Mouse (Mus musculus): Measurements from ENCODE around the gene Bri3. TPM values are rescaled to one million over a fixed set of nuclear protein-coding genes. Genes with fewer than 3 reads are reported as not detected.

Bri3 gene
- total RNA-seq (2017), result 15.3 and 26.8 TPM in 2 replicates

DNA sequence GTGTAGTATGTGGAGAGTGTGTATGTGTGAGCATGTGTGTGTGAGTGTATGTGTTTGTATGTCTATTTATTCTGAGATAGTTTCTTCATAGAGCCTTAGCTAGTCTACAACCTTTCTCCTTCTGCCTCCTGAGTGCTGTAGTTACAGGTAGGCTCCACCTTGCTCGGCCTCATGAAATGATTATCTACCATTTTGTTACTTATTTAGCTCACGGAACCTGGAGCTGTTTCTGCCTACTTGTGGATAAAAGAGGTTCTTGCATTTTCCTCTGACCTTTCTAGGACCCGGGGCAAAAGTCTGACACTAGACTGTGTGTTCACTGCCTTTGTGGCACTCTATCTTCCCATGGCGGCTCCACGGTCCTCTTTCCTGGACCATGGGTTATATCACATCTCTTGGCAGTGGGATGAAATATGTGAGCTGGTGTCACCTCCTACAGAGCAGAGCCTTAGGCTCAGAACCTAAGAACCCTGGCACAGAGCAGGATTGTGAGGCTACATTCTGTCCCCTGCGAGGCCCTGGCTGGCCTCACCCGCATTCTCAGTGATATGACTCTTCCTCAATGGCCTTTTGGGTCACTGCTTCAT is at the start of gene Bri3:
Gene Bri3, plus strand, starts transcription at position 537 of the 587 bp plus-strand sequence.
- no peak for ATAC-seq (replicated peaks in 1 of 2; ENCODE audit: insufficient read depth in 1 of 2, low FRiP score in 2 of 2, low TSS enrichment in 1 of 2, low read depth in 1 of 2, poor library complexity in 2 of 2, severe bottlenecking in 2 of 2)

DNA sequence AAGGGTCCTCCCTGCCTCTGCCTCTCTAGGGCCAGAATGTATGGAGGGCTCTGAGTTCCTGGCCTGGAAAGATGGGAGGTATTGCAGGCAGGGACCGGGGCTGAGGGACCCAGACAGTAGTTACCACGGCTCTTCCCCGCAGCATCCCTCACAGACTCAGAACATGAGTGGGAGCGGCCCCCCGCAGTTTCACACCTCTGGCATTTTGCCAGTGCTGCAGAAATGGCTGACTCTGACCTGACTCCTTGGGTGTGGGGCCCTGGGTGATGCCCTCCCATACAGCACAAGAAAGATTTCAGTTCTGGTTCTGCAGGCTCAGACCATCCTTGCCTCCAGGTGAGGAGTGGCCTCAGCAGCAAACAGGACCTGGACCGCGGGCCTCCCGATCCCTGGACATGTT is 48.7 kb upstream of the Bri3 start:
- ATAC-seq (replicated peaks in 1 of 2; ENCODE audit: insufficient read depth in 1 of 2, low FRiP score in 2 of 2, low TSS enrichment in 1 of 2, low read depth in 1 of 2, poor library complexity in 2 of 2, severe bottlenecking in 2 of 2), result no peak

- ATAC-seq (replicated peaks in 1 of 2; ENCODE audit: insufficient read depth in 1 of 2, low FRiP score in 2 of 2, low TSS enrichment in 1 of 2, low read depth in 1 of 2, poor library complexity in 2 of 2, severe bottlenecking in 2 of 2), result no peak
These were observed 43.6 kb upstream of the Bri3 start for GRCm38 (mm10) chr5:144200616-144201015.

DNA sequence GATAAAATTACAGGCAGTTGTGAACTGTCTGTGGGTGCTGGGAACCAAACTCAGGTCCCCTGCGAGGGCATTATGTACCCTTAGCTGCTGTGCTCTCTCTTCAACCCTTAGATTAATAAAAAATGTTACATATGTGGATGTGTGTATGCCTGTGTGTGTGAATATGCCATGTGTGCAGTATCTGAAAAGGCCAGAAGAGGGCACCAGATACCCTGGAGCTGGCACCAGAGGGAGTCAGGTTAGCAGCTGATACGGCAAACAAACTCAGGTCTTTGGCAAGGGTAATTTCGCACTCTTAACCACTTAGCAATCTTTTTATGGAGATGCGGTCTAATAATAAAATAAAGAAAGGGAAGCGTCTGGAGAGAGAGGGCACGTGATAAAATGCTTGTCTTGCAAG is 41.8 kb upstream of the Bri3 start:
- ATAC-seq (replicated peaks in 1 of 2; ENCODE audit: insufficient read depth in 1 of 2, low FRiP score in 2 of 2, low TSS enrichment in 1 of 2, low read depth in 1 of 2, poor library complexity in 2 of 2, severe bottlenecking in 2 of 2), result no peak

DNA sequence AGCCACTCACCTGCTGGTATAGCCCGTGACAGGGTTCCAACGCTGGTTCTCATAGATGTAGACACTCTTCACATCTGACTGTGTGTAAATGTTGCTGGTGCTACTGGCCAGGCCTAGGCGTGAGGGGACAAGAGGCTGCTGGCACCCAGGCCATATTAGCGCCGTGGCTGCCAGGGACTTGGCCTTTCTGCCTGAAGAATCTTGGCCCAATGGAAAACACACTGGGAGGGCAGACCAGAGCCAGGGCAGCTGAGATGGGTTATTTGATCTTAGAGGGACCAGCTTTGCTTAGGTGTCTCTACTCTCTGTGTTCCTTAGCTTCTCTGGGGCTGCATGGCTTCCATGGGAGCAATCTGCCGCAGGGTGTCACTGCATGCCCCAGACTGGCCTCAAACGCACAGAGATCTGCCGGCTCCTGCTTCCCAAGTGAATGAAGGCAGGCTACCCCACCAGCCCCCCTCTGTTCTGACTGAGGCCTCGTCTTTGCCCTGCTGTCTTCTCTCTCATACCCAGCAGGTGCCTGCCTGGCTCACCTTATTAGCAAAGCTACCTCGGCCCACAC is 40.8 kb upstream of the Bri3 start:
- no peak for ATAC-seq (replicated peaks in 1 of 2; ENCODE audit: insufficient read depth in 1 of 2, low FRiP score in 2 of 2, low TSS enrichment in 1 of 2, low read depth in 1 of 2, poor library complexity in 2 of 2, severe bottlenecking in 2 of 2)

- ATAC-seq (replicated peaks in 1 of 2; ENCODE audit: insufficient read depth in 1 of 2, low FRiP score in 2 of 2, low TSS enrichment in 1 of 2, low read depth in 1 of 2, poor library complexity in 2 of 2, severe bottlenecking in 2 of 2), result no peak
These were observed 39.9 kb upstream of the Bri3 start for GRCm38 (mm10) chr5:144204303-144204702.

DNA sequence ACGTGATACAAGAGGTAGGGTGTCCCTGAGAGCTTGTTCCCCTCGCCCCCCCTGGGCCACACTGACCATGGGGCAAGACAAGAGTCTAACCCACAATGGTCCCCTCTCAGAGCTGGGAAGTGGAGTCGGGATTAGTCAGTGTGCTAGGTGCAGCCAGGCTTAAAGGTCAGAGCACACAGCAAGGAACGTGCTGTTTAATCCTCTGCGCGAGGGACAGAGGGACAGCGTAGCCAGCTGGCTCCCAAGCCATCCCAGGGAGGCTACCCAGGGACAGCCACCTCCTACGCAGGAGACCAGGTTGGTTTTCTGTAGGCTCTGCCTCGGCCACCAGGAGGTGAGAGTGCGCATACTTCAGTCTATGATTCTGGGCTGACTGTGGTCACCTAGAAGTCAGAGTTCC is 39.3 kb upstream of the Bri3 start:
- ATAC-seq (replicated peaks in 1 of 2; ENCODE audit: insufficient read depth in 1 of 2, low FRiP score in 2 of 2, low TSS enrichment in 1 of 2, low read depth in 1 of 2, poor library complexity in 2 of 2, severe bottlenecking in 2 of 2), result no peak

DNA sequence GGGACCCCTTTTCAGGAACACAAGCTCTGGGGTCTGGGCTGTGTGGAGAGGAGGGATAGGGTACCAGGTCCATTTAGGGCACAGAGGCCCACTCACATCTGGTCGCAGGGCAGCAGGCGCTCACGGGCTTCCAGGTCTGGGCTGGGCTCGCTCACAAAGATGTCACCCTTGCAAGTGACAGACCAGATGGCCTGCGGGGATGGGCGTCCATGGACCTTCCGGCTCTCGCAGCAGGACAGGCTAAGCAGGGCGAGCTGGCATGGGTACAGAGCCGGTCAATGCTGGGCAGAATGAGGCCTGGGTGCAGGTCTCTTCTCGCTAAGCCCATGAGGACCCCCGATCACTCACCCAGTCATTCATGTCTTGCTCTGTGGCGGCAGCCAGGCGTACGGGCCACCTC is 38.2 kb upstream of the Bri3 start:
- no peak for ATAC-seq (replicated peaks in 1 of 2; ENCODE audit: insufficient read depth in 1 of 2, low FRiP score in 2 of 2, low TSS enrichment in 1 of 2, low read depth in 1 of 2, poor library complexity in 2 of 2, severe bottlenecking in 2 of 2)

- ATAC-seq (replicated peaks in 1 of 2; ENCODE audit: insufficient read depth in 1 of 2, low FRiP score in 2 of 2, low TSS enrichment in 1 of 2, low read depth in 1 of 2, poor library complexity in 2 of 2, severe bottlenecking in 2 of 2), result no peak
These were observed 36.8 kb upstream of the Bri3 start for GRCm38 (mm10) chr5:144207478-144207877.

DNA sequence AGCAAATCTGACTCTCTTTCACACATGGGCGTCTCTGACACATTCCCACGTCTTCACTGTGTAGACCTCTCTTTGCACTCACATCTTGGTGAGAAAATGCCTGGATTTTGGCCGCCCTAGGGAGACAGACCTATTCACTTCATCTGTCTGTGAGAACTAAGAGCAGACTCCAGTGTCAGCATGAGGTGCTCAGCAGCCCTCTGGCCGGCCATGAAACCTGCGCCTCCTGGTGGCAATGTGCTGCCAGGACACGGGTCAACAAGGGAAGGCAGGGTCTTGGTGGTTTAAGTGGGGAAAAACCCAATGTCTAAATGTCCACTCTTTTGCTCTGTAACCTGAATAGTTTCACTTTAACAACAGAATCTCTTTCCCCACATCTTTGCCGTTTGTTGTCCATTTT is 29.8 kb upstream of the Bri3 start:
- ATAC-seq (replicated peaks in 1 of 2; ENCODE audit: insufficient read depth in 1 of 2, low FRiP score in 2 of 2, low TSS enrichment in 1 of 2, low read depth in 1 of 2, poor library complexity in 2 of 2, severe bottlenecking in 2 of 2), result peak; percentile 62 to 70

- peak in 1 of 2 experiments; percentile 14; a peak in 1 of 4 replicates for ATAC-seq (replicated peaks in 1 of 2; ENCODE audit: insufficient read depth in 1 of 2, low FRiP score in 2 of 2, low TSS enrichment in 1 of 2, low read depth in 1 of 2, poor library complexity in 2 of 2, severe bottlenecking in 2 of 2)
These were observed 28.2 kb upstream of the Bri3 start for GRCm38 (mm10) chr5:144215992-144216391.

DNA sequence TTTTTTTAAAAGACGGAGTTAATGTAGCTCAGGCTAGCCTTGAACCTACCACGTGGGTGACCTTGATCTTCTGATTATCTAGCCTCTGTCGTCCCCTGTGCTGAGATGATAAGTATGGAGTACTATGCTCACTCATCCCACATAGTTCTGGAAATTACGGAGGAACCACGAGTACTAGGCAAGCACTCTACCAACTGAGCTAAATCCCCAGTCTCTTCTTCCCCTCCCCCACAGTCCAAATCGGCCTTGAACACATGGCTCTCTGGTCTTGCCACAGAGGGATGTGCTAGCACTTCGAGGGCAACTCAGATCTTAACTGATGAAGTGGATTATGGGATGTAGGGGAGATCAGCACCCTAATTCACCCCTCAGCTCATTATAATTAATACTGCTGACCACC is 26.2 kb upstream of the Bri3 start:
- ATAC-seq (replicated peaks in 1 of 2; ENCODE audit: insufficient read depth in 1 of 2, low FRiP score in 2 of 2, low TSS enrichment in 1 of 2, low read depth in 1 of 2, poor library complexity in 2 of 2, severe bottlenecking in 2 of 2), result no peak

GRCm38 (mm10) chr5:144219306-144219705 is 24.9 kb upstream of the Bri3 start:
- no peak for ATAC-seq (replicated peaks in 1 of 2; ENCODE audit: insufficient read depth in 1 of 2, low FRiP score in 2 of 2, low TSS enrichment in 1 of 2, low read depth in 1 of 2, poor library complexity in 2 of 2, severe bottlenecking in 2 of 2)

GRCm38 (mm10) chr5:144219936-144220335 is 24.3 kb upstream of the Bri3 start:
- ATAC-seq (replicated peaks in 1 of 2; ENCODE audit: insufficient read depth in 1 of 2, low FRiP score in 2 of 2, low TSS enrichment in 1 of 2, low read depth in 1 of 2, poor library complexity in 2 of 2, severe bottlenecking in 2 of 2), result no peak

DNA sequence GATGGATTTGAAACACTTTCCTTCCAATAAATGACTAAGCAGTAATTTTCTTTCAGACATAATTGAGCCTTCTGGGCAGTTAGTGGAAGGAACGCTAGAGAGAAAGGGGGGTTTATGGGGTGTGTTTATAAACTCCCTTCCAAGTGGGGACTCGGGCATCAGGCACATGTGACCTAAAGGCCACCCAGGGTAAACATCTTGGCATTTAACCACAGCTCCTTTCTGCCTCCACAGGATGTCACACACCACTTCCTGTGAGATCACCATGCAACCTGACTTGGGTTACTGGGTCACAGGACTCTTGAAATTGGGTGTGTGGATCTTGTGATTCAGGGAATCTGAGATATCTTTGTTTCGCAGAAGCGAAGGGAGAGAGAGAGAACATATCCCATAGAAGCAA is 22.9 kb upstream of the Bri3 start:
- ATAC-seq (replicated peaks in 1 of 2; ENCODE audit: insufficient read depth in 1 of 2, low FRiP score in 2 of 2, low TSS enrichment in 1 of 2, low read depth in 1 of 2, poor library complexity in 2 of 2, severe bottlenecking in 2 of 2), result peak; percentile 54 to 66

DNA sequence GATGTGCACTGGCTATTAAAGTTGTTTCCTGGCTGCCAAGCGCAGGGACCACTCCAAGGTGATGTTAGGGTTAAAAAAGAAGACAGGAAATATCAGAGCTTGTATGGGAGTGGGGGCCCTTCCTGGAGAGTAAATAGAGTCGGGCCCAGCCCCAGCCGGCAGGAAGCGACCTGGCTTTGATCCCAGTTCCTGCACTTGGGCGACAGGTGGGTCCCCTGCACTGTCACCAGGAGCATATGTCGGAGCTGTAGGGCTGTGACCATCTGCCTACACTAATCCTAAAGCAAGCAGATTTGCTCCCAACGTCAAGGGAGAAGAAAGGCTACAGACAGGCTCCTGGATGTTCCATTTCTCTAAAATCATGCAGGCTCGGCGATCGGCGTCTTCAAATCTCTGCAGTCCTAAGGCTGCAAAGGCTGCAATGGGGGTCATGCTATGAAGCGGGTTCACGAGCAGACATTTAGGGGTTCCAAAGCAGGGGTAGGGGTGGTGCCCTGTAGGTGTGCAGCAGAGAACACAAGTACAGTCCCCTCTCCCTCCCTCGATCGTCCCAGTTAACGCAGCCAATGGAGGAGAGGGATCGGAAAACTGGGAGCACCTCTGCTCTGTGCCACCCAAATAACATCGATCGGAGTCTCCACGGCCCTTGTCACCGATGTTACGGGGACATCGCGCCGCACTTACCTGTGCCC is 21.3 kb upstream of the Bri3 start:
- peak; percentile 5 to 7; a peak in 1 of 4 replicates for ATAC-seq (replicated peaks in 1 of 2; ENCODE audit: insufficient read depth in 1 of 2, low FRiP score in 2 of 2, low TSS enrichment in 1 of 2, low read depth in 1 of 2, poor library complexity in 2 of 2, severe bottlenecking in 2 of 2)

- ATAC-seq (replicated peaks in 1 of 2; ENCODE audit: insufficient read depth in 1 of 2, low FRiP score in 2 of 2, low TSS enrichment in 1 of 2, low read depth in 1 of 2, poor library complexity in 2 of 2, severe bottlenecking in 2 of 2), result peak; percentile 88 to 89
These were observed 20.8 kb upstream of the Bri3 start, which contains the start of gene Tecpr1 for GRCm38 (mm10) chr5:144223503-144223862. Tecpr1 (minus strand) TSS chr5:144223615.

DNA sequence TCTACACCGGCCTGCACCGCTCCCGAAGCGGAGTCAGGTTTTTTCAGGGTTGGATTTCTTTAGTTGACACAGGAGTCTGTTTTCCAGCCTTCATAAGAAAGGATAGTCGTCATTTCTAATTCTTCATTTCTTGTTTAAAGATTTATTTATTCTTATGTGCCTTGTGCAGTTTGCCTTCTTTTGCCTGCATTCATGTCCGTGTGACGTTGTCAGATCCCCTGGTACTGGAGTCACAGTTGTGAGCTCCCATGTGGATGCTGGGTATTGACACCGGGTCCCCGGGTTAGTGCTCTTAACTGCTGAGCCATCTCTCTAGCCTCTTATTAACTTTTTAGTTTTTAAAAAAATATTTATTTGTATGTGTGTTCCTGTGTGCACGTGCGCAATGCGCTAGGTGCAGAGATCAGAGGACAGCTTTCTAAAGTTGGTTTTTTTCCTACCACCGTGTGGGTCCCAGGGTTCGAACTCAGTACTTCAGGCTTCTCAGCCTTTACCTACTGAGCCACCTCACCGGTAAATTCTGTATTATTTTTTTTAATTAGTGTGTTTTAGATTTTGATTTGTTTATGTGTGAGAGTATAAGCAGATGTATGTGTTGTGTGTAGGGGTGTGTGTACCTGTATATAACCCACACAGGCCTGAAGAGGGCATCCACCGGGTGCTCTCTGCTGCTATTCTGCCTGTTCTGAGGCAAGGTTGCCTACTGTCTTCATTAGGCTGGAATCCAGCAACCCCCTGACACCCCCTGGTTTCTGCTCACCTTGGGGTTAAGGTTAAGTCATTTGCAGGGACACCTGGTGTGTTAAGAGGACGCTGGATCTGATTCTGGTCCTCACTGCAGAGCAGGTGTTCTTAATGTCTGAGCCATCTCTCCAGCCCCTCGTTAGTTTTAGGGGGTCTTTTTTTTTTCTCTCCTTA is 20.1 kb upstream of the Bri3 start:
- no peak for ATAC-seq (replicated peaks in 1 of 2; ENCODE audit: insufficient read depth in 1 of 2, low FRiP score in 2 of 2, low TSS enrichment in 1 of 2, low read depth in 1 of 2, poor library complexity in 2 of 2, severe bottlenecking in 2 of 2)

All from hematopoietic stem cell, adult 5-6 weeks (primary cell).